Mouse (Mus musculus): ENCODE measurements at regions not wholly inside any gene's neighbourhood (a gene's known extent, or its start where the extent isn't known, plus 50 kb on each side); places are given as distances from the start of the nearest gene placed in this dataset.
A peak's percentile ranks its signal among the peaks of the same experiment; 100 is the strongest.

DNA sequence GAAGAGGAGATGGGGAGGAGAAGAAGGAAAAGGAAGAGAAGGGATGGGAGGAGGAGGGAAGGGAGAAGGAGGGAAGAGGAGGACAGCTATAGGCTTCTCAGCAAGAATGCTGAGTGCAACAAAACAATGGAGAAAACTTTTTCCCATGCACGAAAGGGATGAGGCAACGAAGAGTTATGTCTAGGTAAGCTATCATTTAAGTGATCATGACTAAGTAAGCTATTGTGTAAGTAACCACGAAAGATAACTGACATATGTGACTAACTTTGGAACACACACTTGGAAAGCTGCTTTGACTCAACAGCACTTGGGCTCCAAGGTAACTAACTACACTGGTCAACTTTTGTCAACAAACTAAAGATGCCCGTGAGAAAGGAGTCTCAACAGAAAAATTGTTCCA lies 50.9 kb upstream of the Fstl1 start:
- no peak for DNase-seq

DNA sequence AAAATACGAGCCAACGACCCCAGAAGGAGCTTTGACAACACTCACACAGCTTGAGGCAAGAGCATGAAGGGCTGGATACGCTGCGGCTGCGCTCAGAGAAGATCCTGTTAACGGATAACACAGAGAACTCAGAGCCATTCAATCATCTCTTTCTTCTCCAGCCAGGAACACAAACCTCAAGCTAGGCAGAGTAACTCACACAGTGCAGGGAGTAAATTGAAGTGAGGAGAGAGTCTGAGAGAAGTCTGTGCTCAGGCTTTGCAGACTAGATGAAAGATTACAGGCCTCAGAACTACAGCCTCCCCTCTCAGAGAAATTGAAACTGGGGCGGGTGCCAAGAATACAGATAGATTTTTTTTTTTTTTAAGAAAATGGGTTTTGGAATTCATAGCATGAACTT lies 60.9 kb upstream of the Ndufb4 start:
- no peak for DNase-seq

DNA sequence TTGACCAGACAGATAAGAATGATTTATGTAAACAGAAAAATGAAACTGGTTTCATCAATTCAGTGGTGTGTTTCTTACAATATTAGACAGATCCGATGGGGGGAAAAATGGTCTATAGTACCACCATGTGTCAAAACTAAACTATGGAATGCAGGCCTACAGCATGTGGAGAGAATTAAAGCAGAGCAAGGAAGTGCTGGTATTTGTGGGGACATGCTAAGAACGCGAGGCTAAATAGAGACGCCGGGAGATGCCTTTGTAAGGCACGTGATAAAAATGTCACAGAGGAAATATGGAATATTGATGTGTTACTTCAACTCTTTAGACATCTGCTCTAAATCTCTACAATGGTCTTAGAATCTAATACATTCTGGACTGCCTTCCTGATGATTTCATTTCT lies 60.0 kb upstream of the Ndufb4 start:
- no peak for DNase-seq

GRCm38 (mm10) chr16:37706242-37706923 lies 52.1 kb upstream of the Ndufb4 start:
- no peak for DNase-seq

- DNase-seq = no peak
These were observed 51.0 kb upstream of the Ndufb4 start for GRCm38 (mm10) chr16:37705209-37705608.

DNA sequence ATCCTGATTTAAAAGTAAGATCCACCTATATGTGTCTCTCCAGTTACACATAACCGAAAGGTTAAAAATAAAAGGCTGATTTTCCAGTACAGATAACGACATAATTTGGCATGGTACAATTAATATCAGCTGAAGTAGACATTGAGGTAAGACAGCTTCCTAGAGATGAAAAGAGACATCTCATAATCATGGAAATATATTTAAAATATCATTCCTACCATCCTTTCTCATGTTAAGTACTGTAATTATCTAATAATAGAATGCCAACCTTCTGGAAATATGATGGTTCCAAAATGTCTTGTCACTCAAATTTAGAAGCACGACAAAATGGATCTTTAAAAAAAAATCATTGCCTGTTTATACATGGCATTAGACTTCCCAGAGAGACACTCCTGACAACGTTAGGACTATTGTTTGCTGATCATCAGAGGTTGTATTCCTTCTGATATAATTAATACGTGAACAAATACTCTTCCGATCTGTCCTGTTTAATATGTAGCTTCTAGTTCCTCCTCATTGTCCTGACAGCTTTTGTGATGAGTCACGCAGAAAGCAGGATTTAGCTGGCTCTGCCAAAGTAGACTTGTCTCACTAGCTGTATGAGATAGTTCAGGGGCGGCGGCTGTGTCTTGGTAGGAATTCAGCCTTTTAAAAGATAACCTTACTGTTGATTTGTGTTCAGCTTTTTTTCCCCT lies 50.4 kb upstream of the Ndufb4 start:
- DNase-seq = peak; percentile 77
